Mouse (Mus musculus): ENCODE measurements around the gene Pdzrn4.

DNA sequence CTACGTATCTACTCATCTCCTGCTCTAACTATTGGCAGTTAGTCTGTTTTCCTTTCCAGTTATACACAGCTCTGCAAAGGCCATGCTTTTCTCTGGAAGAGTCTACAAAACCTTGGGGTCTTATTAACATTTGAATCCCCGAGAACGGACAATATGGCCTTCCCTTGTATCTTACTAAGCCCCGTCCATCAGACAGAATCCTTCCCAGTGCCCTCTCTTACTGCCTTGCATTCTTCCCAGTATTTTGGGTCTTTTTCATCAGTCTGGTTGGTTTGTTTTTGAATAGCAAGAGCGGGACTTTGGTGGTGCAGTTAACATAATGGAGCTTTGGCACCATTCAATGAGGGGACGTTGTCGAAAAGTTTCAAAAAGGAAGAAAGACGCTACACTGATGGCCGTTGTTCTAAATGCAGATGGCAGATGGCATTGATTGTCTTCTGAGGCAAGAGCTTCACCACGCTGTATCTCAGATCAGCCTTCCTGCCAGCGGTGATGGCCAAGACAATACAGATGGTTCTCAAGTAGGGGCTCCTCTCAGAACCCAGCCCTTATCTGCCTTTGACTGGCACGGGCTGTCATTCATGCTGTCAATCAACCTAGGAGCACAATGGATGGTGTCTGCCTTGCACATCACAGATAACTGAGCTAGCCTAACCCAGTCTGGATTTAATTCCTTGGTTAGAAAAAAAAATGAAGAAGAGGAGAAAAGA lies 98.9 kb downstream of the Pdzrn4 start:
- no peak for TF ChIP-seq CTCF (IDR thresholded peaks at IDR 0.05; ENCODE audit: low read depth, low read length)
- TF ChIP-seq POLR2A (IDR thresholded peaks at IDR 0.05; ENCODE audit: extremely low read depth, insufficient read depth, low read length), result no peak

Measured in liver, adult 2 months (tissue).